Mouse (Mus musculus) small intestine, adult 2 months (tissue): ENCODE results near the gene Wap. TPM values are rescaled to one million over a fixed set of nuclear protein-coding genes. Genes with fewer than 3 reads are reported as not detected.

Source experiments
- H3K27ac ChIP-seq: fragments of 200-500 bp; 2 replicates; pipeline ENCODE4 v1.5.1; 2012; ENCODE audit warnings: low read depth, low read length, control low read depth, inconsistent platforms; ENCODE audit not compliant: insufficient read depth
- H3K27me3 ChIP-seq: fragments of 200-500 bp; 2 replicates; pipeline ENCODE4 v1.6.1; 2012; ENCODE audit warnings: mild to moderate bottlenecking, moderate library complexity, low read length, inconsistent platforms; ENCODE audit not compliant: control insufficient read depth, insufficient read depth
- H3K36me3 ChIP-seq: fragments of 200-500 bp; 2 replicates; pipeline ENCODE4 v1.6.1; 2012; ENCODE audit warnings: mild to moderate bottlenecking, low read length, control low read depth, inconsistent platforms; ENCODE audit not compliant: control insufficient read depth, insufficient read depth
- H3K4me1 ChIP-seq: fragments of 200-500 bp; 2 replicates; pipeline ENCODE4 v1.6.1; 2012; ENCODE audit warnings: low read length, inconsistent platforms, mixed read lengths; ENCODE audit not compliant: control insufficient read depth, insufficient read depth, insufficient read length
- H3K4me3 ChIP-seq: fragments of 200-500 bp; 2 replicates; pipeline ENCODE4 v1.5.1; 2012; ENCODE audit warnings: low read depth, mild to moderate bottlenecking, control low read depth, inconsistent platforms, low read length, moderate library complexity
- CTCF ChIP-seq: fragments of 200-500 bp; IDR thresholded peaks from 2 replicates; pipeline ENCODE4 v1.5.1; 2012; ENCODE audit warnings: low read depth, mild to moderate bottlenecking, control low read depth, inconsistent platforms, low read length, moderate library complexity, mixed read lengths; ENCODE audit not compliant: insufficient replicate concordance, insufficient read length; ENCODE audit errors: extremely low read depth
- POLR2A ChIP-seq: fragments of 200-500 bp; IDR thresholded peaks from 2 replicates; pipeline ENCODE4 v1.6.1; 2012; ENCODE audit warnings: low read depth, mild to moderate bottlenecking, control low read depth, inconsistent platforms, low read length, moderate library complexity
- WGBS: fragments of 180-500 bp; shearing (Covaris S2); methylation state at CpG from one replicate; pipeline ENCODE4 v1.1.7; 2018; 5-methylcytosine and 5-hydroxymethylcytosine counted together
- polyA plus RNA-seq: library from polyadenylated mRNA; depleted of rRNA; stranded (reverse); fragments of >200 nt; gene quantifications from 2 replicates; pipeline ENCODE4 v1.2.3, GENCODE M21; 2012

Wap gene
- polyA plus RNA-seq, 1 experiment, result not detected

DNA sequence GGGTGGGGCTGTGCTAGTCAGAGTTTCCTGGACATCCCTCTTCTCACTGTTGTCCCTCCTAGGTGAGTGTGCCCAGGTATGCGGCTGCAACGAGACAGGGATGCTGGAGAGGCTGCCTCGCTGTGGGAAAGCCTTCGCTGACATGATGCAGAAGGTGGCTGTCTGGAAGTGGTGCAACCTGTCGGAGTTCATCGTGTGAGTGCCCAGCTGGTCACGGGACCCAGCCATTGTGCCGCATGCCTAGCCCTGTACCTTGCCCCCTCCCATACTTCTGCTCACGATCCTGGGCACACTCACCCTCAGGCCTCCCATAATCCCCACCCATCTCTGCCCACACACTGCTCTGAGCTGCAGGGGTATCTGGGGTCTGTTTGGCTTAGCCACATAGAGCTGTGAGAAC, 36.3 kb upstream of the Wap start:
- TF ChIP-seq POLR2A (no peak), CTCF (no peak)
- H3K27me3 ChIP-seq, result no peaks in the 10 kb centered on the region
- no peaks in the 10 kb centered on the region for H3K36me3 ChIP-seq
- H3K4me1 ChIP-seq, result no peaks in the 10 kb centered on the region
- H3K4me3 ChIP-seq, result no peak overlapping the region
- H3K27ac ChIP-seq, result no peak overlapping the region
- WGBS, result 67% methylated on average over 9 of the region's 9 CpGs

GRCm38 (mm10) chr11:6670826-6671225, 32.4 kb upstream of the Wap start:
- H3K27ac ChIP-seq, result no peak overlapping the region
- TF ChIP-seq CTCF (no peak), POLR2A (no peak)
- H3K36me3 ChIP-seq, result no peaks in the 10 kb centered on the region
- 83% methylated on average over 4 of the region's 4 CpGs for WGBS
- H3K4me3 ChIP-seq, result no peak overlapping the region
- no peaks in the 10 kb centered on the region for H3K27me3 ChIP-seq
- H3K4me1 ChIP-seq, result no peaks in the 10 kb centered on the region

DNA sequence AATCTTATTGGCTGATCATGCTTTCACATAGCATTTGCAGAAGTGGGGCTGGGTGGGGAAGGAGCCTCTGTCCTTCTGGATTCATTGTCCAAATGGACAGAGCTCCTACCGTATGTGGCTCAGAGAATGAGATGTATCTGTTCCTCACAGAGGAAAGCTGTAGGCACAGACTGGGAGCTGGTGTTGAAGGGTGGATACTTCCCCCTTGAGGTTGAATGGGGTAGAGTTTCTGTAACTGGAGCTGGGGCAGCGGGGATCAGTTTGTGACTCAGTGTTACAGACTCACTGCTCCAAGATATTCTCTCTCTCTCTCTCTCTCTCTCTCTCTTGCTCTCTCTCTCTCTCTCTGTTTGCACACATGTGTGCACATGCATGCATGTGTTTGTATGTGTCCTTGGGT, 31.6 kb upstream of the Wap start:
- no peaks in the 10 kb centered on the region for H3K27me3 ChIP-seq
- WGBS, result 53% methylated on average over 2 of the region's 2 CpGs
- no peak overlapping the region for H3K4me3 ChIP-seq
- H3K27ac ChIP-seq, result no peak overlapping the region
- H3K4me1 ChIP-seq, result no peaks in the 10 kb centered on the region
- TF ChIP-seq POLR2A, result no peak
- no peak for TF ChIP-seq CTCF
- no peaks in the 10 kb centered on the region for H3K36me3 ChIP-seq

DNA sequence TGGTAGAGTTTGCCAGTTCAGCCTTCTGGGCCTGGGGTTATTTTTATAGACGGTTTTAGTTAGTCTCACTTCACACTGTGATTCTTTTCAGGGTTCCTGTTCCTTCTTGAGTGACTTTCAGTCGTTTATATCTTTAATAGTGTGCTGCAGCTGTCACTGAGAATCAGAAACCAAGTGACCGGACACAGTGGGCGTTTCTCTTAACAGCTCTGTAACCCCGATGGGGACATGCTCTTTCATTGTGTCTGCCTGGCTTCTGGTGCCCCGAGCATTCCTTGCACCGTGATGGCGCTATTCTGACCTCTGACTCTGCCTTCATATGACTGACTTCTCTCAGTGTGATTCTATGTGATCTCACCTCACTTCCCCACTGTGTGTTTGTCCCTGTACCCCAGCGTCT, 30.6 kb upstream of the Wap start:
- TF ChIP-seq CTCF (no peak), POLR2A (no peak)
- H3K4me1 ChIP-seq, result no peaks in the 10 kb centered on the region
- H3K36me3 ChIP-seq, result no peaks in the 10 kb centered on the region
- no peak overlapping the region for H3K4me3 ChIP-seq
- 55% methylated on average over 9 of the region's 9 CpGs for whole genome bisulfite sequencing
- no peak overlapping the region for H3K27ac ChIP-seq
- no peaks in the 10 kb centered on the region for H3K27me3 ChIP-seq

- Histone ChIP-seq H3K4me3 (no peak overlapping the region), H3K27me3 (no peaks in the 10 kb centered on the region), H3K36me3 (no peaks in the 10 kb centered on the region), H3K4me1 (no peaks in the 10 kb centered on the region), H3K27ac (no peak overlapping the region)
- 48% methylated on average over 2 of the region's 2 CpGs for WGBS
- no peak for TF ChIP-seq CTCF
- no peak for TF ChIP-seq POLR2A
Measured at GRCm38 (mm10) chr11:6666634-6667033, 28.2 kb upstream of the Wap start.

DNA sequence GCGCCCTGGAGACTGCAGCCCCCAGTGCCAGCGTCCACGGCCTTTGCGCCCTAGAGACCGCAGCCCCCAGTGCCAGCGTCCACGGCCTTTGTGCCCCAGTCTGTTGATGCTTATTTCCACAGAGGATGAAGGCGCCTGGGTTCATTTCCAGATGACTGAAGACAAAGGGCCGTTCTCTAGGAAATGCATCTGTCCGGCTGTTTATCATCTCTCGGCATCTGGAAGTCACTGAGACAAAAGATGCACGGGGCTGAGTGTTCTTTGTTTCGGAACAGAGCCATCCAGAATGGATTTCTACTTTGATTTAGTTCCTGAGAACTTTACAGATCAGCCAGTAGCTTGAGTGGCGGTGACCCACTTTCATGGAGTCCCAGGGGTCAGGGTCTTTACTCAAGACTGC, 22.8 kb upstream of the Wap start:
- no peaks in the 10 kb centered on the region; the same call in 1 of the 2 replicates for H3K4me1 ChIP-seq
- no peaks in the 10 kb centered on the region for H3K36me3 ChIP-seq
- TF ChIP-seq POLR2A, result no peak
- no peak for TF ChIP-seq CTCF
- H3K27me3 ChIP-seq, result no peaks in the 10 kb centered on the region
- no peak overlapping the region for H3K4me3 ChIP-seq
- H3K27ac ChIP-seq, result no peak overlapping the region
- 80% methylated on average over 14 of the region's 14 CpGs for WGBS

DNA sequence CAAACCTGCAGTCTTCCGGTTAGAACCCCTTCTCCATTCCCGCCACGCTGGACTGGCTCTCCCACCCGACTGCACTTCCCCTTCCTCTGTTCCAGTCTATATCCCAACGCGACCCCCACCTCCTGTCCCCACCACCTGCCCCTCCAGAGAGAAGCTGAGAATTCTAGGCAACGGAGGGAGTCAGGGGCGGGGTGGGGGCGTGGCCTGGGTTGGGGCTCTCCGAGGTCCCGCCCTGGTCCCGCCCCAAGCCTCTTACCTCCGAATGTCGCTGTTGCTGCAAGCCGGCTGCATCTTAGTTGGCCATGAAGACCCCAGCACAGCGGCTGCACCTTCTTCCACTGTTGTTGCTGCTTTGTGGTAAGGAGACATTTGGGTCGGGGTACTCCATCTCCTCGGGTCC, 19.8 kb upstream of the Wap start, which contains the start of gene Ramp3:
Ramp3 (plus strand) TSS at position 251 of the 400 bp plus-strand sequence.
- Histone ChIP-seq H3K36me3 (no peaks in the 10 kb centered on the region), H3K27ac (no peak within 1 kb of the TSS), H3K27me3 (no peaks in the 10 kb centered on the region), H3K4me3 (peak within 1 kb of the TSS; percentile 62), H3K4me1 (no peaks in the 10 kb centered on the region; the same call in 1 of the 2 replicates)
- no peak for TF ChIP-seq POLR2A
- no peak for TF ChIP-seq CTCF
- WGBS, result 2% methylated on average over 18 of the region's 18 CpGs
